Mouse (Mus musculus): ENCODE results near the gene Mmadhc. TPM values are rescaled to one million over a fixed set of nuclear protein-coding genes. Genes with fewer than 3 reads are reported as not detected.

Mmadhc gene
- polyA plus RNA-seq (2015; fragmentation: Nextera tagmentation; extraction: Ambion mirVana): 142 and 153 TPM in 2 replicates

DNA sequence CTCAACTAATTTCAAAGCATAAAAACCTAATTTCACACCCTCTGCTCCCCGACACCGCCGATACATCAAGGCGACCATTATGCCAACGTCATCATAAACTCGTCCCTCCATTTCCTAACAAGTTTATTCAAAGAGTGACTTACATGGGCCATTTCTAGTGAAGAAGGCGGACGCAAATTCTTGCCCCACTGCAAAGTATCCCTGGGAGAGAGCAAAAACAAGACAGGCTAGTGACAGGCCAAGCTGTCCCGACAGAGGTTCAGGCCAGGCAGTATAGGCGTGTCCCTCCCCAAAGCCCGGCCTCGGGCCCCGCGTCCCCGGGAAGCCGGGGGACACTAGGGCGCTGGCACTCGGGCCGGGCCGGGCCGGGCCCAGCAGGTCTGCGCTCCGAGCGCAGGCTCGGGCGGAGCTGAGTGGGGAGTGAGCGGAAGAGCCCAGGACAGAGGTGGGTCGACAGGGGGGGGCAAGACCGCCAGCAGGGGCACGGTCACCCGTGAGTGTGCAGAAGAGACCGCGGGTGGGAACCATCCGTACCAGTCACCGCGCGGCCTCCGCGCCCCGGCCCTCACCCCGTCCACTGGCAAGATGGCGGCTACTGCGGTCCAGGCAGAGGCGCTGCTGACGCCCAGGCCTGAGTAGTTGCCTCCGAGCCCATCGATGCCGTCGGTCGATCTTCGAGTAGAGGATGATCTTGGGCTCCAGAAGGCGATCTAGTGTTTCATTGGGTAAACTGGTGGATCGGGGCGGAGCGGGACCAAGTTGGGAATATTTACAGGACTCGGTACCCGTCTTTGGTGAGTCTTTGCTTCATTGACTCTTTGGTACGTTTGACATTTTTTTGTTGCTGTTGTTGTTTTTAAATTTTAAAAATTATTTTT, at the start of gene Mmadhc:
Gene Mmadhc, minus strand, starts transcription at position 693 of the 878 bp plus-strand sequence.
- H3K4me2 ChIP-seq (ENCODE audit: low read depth, low read length): peak within 1 kb of the TSS; percentile 85
- H3K36me3 ChIP-seq (ENCODE audit: control insufficient read depth, insufficient read depth, low read length): no peaks in the 10 kb centered on the region
- peak within 1 kb of the TSS; percentile 85 for H3K27ac ChIP-seq (ENCODE audit: low read length)
- no peaks in the 10 kb centered on the region for H3K9me3 ChIP-seq (ENCODE audit: control insufficient read depth, low read length)
- under 1% methylated on average over 58 of the region's 58 CpGs for WGBS
- ATAC-seq: peak; percentile 99
- H3K4me3 ChIP-seq (ENCODE audit: low read length): peak within 1 kb of the TSS; percentile 88
- peaks cover 9% of the 10 kb centered on the region for H3K4me1 ChIP-seq (ENCODE audit: control insufficient read depth, insufficient read depth, low read length)
- no peaks in the 10 kb centered on the region for H3K27me3 ChIP-seq (replicated peaks; ENCODE audit: control insufficient read depth, insufficient read depth, low read length)
- peak within 1 kb of the TSS; percentile 97 for H3K9ac ChIP-seq (ENCODE audit: low read depth, low read length)

DNA sequence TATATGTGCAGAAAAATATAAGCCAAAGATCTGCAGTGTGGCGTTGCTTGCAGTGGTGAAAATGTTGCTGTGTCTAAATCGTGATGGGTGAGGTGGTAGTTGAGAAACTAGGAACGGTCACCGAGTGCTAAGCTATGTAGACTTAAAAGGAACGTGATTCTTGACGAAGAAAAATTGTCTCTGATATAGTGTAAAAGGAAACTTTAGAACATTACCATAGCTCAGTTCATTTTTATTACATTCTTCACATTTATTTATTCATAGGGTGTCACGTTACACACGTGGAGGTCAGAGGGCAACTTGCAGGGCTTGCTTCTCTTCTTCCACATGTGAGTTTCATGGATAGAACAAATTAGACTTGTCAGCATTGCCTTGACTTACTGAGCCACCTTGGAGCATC, 47.0 kb upstream of the Mmadhc start:
- Histone ChIP-seq H3K4me3 (ENCODE audit: low read length) (no peak overlapping the region), H3K4me1 (ENCODE audit: control insufficient read depth, insufficient read depth, low read length) (no peaks in the 10 kb centered on the region), H3K4me2 (ENCODE audit: low read depth, low read length) (no peak overlapping the region), H3K36me3 (ENCODE audit: control insufficient read depth, insufficient read depth, low read length) (no peaks in the 10 kb centered on the region), H3K27me3 (replicated peaks; ENCODE audit: control insufficient read depth, insufficient read depth, low read length) (no peaks in the 10 kb centered on the region), H3K27ac (ENCODE audit: low read length) (no peak overlapping the region), H3K9me3 (ENCODE audit: control insufficient read depth, low read length) (no peaks in the 10 kb centered on the region), H3K9ac (ENCODE audit: low read depth, low read length) (no peak overlapping the region)
- no peak for ATAC-seq
- WGBS: 60% methylated on average over 8 of the region's 8 CpGs

DNA sequence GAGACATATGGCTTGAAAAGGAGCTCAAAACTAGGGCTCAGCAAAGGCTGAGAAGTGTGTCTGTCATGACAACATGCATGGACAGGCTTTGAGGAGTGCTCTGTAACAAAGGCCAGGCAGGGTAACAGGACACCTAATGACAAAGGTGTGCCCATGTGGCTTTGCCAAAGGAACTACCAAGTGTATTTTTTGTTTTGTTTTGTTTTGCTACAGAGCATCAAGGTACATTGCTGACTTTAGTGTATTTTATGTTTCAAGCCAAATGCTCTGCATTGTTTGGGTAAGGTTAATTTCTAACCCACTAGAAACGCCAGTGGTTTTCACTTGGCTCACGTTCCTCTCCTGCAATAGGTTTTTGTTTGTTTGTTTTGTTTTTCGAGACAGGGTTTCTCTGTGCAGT, 42.5 kb upstream of the Mmadhc start:
- Histone ChIP-seq H3K9me3 (ENCODE audit: control insufficient read depth, low read length) (no peaks in the 10 kb centered on the region), H3K4me1 (ENCODE audit: control insufficient read depth, insufficient read depth, low read length) (no peaks in the 10 kb centered on the region), H3K36me3 (ENCODE audit: control insufficient read depth, insufficient read depth, low read length) (no peaks in the 10 kb centered on the region), H3K9ac (ENCODE audit: low read depth, low read length) (no peak overlapping the region), H3K27ac (ENCODE audit: low read length) (no peak overlapping the region), H3K27me3 (replicated peaks; ENCODE audit: control insufficient read depth, insufficient read depth, low read length) (no peaks in the 10 kb centered on the region), H3K4me3 (ENCODE audit: low read length) (no peak overlapping the region), H3K4me2 (ENCODE audit: low read depth, low read length) (no peak overlapping the region)
- 60% methylated on average over 3 of the region's 3 CpGs for WGBS
- no peak for ATAC-seq

DNA sequence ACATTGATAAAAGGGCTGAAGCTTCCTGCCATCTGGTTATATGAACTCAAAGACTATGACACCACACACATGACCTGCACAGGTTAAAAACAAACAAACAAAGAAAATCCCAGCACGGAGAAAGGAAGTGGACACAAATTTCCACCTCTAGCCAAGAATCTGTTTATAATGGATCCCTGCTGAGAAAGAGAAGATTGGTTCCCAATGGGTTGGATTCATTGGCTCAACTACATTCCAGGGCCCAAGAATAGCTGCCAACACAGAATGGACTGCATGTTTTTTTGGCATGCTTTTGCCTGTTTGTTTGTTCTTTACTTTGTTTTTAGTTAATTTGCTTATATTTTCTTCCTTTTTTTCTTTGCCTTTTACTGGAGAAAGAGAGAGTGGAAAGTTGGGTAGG, 41.0 kb upstream of the Mmadhc start:
- ATAC-seq: no peak
- H3K27ac ChIP-seq (ENCODE audit: low read length): no peak overlapping the region
- no peaks in the 10 kb centered on the region for H3K36me3 ChIP-seq (ENCODE audit: control insufficient read depth, insufficient read depth, low read length)
- H3K9ac ChIP-seq (ENCODE audit: low read depth, low read length): no peak overlapping the region
- no peaks in the 10 kb centered on the region for H3K4me1 ChIP-seq (ENCODE audit: control insufficient read depth, insufficient read depth, low read length)
- 79% methylated on average over 1 of the region's 1 CpGs for WGBS
- H3K9me3 ChIP-seq (ENCODE audit: control insufficient read depth, low read length): no peaks in the 10 kb centered on the region
- no peaks in the 10 kb centered on the region for H3K27me3 ChIP-seq (replicated peaks; ENCODE audit: control insufficient read depth, insufficient read depth, low read length)
- H3K4me3 ChIP-seq (ENCODE audit: low read length): no peak overlapping the region
- H3K4me2 ChIP-seq (ENCODE audit: low read depth, low read length): no peak overlapping the region

DNA sequence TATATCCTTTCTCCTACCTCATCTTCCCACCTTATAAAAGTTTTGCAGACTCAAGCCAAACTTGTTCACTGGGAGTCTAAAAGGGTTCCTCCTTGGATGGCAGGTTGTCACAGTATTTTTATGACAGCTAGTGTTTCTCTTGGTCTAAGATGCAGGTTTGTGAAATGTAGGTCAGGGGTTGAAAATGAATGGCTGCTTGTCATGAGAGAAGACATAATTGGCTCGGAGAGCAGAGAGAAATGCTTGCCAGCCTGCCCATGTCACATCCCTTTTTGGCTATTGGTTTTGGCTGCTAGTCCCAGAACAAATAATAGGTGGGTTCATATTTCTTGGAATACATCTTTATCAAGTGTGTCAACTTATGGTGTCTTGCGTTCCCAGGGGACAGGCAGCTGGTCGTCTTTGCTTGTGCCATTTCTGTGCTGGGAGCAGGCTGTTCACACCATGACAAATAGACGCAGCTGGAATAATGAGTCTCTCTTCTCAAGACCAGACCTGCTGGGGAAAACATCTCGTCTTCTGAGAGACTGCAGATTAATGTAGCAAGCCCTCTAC, 35.2 kb upstream of the Mmadhc start:
- no peaks in the 10 kb centered on the region for H3K27me3 ChIP-seq (replicated peaks; ENCODE audit: control insufficient read depth, insufficient read depth, low read length)
- H3K27ac ChIP-seq (ENCODE audit: low read length): no peak overlapping the region
- 58% methylated on average over 5 of the region's 5 CpGs for WGBS
- H3K9ac ChIP-seq (ENCODE audit: low read depth, low read length): no peak overlapping the region
- H3K4me1 ChIP-seq (ENCODE audit: control insufficient read depth, insufficient read depth, low read length): no peaks in the 10 kb centered on the region
- no peak overlapping the region for H3K4me2 ChIP-seq (ENCODE audit: low read depth, low read length)
- no peak for ATAC-seq
- H3K4me3 ChIP-seq (ENCODE audit: low read length): no peak overlapping the region
- H3K36me3 ChIP-seq (ENCODE audit: control insufficient read depth, insufficient read depth, low read length): no peaks in the 10 kb centered on the region
- no peaks in the 10 kb centered on the region for H3K9me3 ChIP-seq (ENCODE audit: control insufficient read depth, low read length)

- no peak for ATAC-seq
- H3K4me3 ChIP-seq (ENCODE audit: low read length): no peak overlapping the region
- H3K27me3 ChIP-seq (replicated peaks; ENCODE audit: control insufficient read depth, insufficient read depth, low read length): no peaks in the 10 kb centered on the region
- 65% methylated on average over 4 of the region's 4 CpGs for WGBS
- no peaks in the 10 kb centered on the region for H3K9me3 ChIP-seq (ENCODE audit: control insufficient read depth, low read length)
- H3K36me3 ChIP-seq (ENCODE audit: control insufficient read depth, insufficient read depth, low read length): no peaks in the 10 kb centered on the region
- H3K9ac ChIP-seq (ENCODE audit: low read depth, low read length): no peak overlapping the region
- no peaks in the 10 kb centered on the region for H3K4me1 ChIP-seq (ENCODE audit: control insufficient read depth, insufficient read depth, low read length)
- H3K4me2 ChIP-seq (ENCODE audit: low read depth, low read length): no peak overlapping the region
- no peak overlapping the region for H3K27ac ChIP-seq (ENCODE audit: low read length)
Observed at GRCm38 (mm10) chr2:50328181-50328580, 31.6 kb upstream of the Mmadhc start.

- no peaks in the 10 kb centered on the region for H3K36me3 ChIP-seq (ENCODE audit: control insufficient read depth, insufficient read depth, low read length)
- no peaks in the 10 kb centered on the region for H3K9me3 ChIP-seq (ENCODE audit: control insufficient read depth, low read length)
- no peak overlapping the region for H3K9ac ChIP-seq (ENCODE audit: low read depth, low read length)
- WGBS: 72% methylated on average over 7 of the region's 7 CpGs
- no peaks in the 10 kb centered on the region for H3K27me3 ChIP-seq (replicated peaks; ENCODE audit: control insufficient read depth, insufficient read depth, low read length)
- no peaks in the 10 kb centered on the region for H3K4me1 ChIP-seq (ENCODE audit: control insufficient read depth, insufficient read depth, low read length)
- no peak for ATAC-seq
- no peak overlapping the region for H3K4me3 ChIP-seq (ENCODE audit: low read length)
- no peak overlapping the region for H3K27ac ChIP-seq (ENCODE audit: low read length)
- no peak overlapping the region for H3K4me2 ChIP-seq (ENCODE audit: low read depth, low read length)
Observed at GRCm38 (mm10) chr2:50324799-50325198, 28.2 kb upstream of the Mmadhc start.

DNA sequence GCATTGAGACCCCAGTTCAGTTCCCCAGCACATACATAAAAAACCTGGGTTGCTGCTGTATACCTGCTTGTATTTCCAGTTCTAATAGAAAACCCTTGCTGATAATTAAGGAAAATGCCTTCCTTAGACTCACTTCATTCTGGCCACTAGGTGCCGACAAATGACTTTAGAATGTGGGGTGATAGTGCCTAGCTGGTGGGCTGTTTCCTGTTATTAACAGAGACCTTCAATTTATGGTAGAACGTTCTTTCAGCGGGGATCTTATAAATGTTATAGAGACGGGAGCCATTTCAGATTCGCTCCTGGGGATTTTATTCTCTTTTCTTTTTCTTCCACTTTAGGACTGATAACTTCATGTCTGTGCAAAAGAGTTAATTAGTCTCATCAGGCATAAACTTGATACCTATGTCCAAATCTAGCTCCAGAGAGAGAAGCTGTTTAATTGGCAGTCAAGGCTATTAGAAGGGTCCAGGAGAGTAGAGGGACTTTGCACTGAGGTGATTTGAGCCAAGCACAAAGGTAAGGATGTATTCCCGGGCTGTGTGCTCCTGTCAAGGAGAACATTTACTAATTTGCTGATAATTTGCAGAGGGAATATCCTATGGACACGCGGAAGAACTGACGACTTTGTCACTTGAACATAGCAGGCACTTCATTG, 10.2 kb upstream of the Mmadhc start:
- H3K9me3 ChIP-seq (ENCODE audit: control insufficient read depth, low read length): no peaks in the 10 kb centered on the region
- no peak overlapping the region for H3K4me3 ChIP-seq (ENCODE audit: low read length)
- no peaks in the 10 kb centered on the region for H3K27me3 ChIP-seq (replicated peaks; ENCODE audit: control insufficient read depth, insufficient read depth, low read length)
- 39% methylated on average over 9 of the region's 9 CpGs for WGBS
- no peaks in the 10 kb centered on the region for H3K4me1 ChIP-seq (ENCODE audit: control insufficient read depth, insufficient read depth, low read length)
- no peaks in the 10 kb centered on the region for H3K36me3 ChIP-seq (ENCODE audit: control insufficient read depth, insufficient read depth, low read length)
- no peak overlapping the region for H3K27ac ChIP-seq (ENCODE audit: low read length)
- H3K4me2 ChIP-seq (ENCODE audit: low read depth, low read length): no peak overlapping the region
- no peak overlapping the region for H3K9ac ChIP-seq (ENCODE audit: low read depth, low read length)
- peak; percentile 56; the same call in 1 of the 2 replicates for ATAC-seq

DNA sequence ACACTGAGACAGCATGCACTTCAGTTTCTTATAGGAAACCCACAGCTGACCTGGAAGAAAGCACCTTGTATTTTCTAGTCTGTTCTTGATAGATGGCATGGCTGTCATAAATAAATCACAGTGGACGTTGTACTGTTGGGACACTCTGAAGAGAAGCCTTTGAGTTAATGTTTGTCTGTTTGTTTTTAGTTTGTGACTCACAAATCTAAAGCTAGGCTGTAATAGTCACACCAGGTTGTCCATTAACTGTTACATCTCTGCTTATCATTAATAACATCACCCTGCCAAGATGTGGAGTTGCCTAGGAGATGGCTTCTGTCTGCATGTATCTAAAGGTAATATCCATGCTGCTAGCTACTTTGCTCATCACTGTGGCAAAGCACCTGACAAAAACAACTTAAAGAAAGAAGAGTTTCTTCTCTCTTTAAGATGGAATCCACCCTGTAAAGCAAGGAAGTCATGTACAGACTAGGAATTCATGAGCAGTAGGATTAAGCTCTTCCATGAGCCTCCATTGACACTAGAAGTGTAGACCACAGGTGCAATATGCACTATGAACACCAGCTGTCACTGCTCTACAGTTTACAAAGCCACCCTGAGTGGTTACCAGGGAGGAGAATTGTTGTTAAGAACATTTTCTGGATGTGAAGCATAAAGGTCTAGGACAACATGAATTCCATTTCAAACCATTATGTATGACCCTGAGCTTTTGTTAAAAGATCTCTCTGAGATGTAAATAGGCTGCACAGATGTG, 8.4 kb upstream of the Mmadhc start:
- H3K36me3 ChIP-seq (ENCODE audit: control insufficient read depth, insufficient read depth, low read length): no peaks in the 10 kb centered on the region
- no peak overlapping the region for H3K4me3 ChIP-seq (ENCODE audit: low read length)
- H3K27me3 ChIP-seq (replicated peaks; ENCODE audit: control insufficient read depth, insufficient read depth, low read length): no peaks in the 10 kb centered on the region
- WGBS: 32% methylated on average over 1 of the region's 1 CpGs
- no peak overlapping the region for H3K27ac ChIP-seq (ENCODE audit: low read length)
- no peak overlapping the region for H3K9ac ChIP-seq (ENCODE audit: low read depth, low read length)
- H3K4me1 ChIP-seq (ENCODE audit: control insufficient read depth, insufficient read depth, low read length): no peaks in the 10 kb centered on the region
- H3K9me3 ChIP-seq (ENCODE audit: control insufficient read depth, low read length): no peaks in the 10 kb centered on the region
- peak; percentile 18; the same call in 1 of the 2 replicates for ATAC-seq
- H3K4me2 ChIP-seq (ENCODE audit: low read depth, low read length): no peak overlapping the region
